Mouse (Mus musculus): ENCODE results near the gene Rgs3. TPM values are rescaled to one million over a fixed set of nuclear protein-coding genes. Genes with fewer than 3 reads are reported as not detected.

Gene Rgs3
- polyA plus RNA-seq, 1 experiment, result 6.4 TPM

- Histone ChIP-seq H3K4me1 (peaks cover 79% of the 10 kb centered on the region), H3K4me3 (replicated peaks) (peak overlapping the region; percentile 91), H3K27me3 (replicated peaks) (no peaks in the 10 kb centered on the region), H3K36me3 (replicated peaks; ENCODE audit: low read length) (peaks cover 18% of the 10 kb centered on the region), H3K9me3 (no peaks in the 10 kb centered on the region)
- TF ChIP-seq FLI1 (IDR thresholded peaks at IDR 0.05; ENCODE audit: low read length) (no peak), GATA1 (IDR thresholded peaks at IDR 0.05; ENCODE audit: borderline replicate concordance, low read length) (no peak)
Measured at GRCm38 (mm10) chr4:62518416-62519121, 41.1 kb upstream of the Rgs3 start.

- peak overlapping the region; percentile 91 for H3K4me3 ChIP-seq (replicated peaks)
- H3K36me3 ChIP-seq (replicated peaks; ENCODE audit: low read length), result peaks cover 15% of the 10 kb centered on the region
- no peaks in the 10 kb centered on the region for H3K9me3 ChIP-seq
- no peak for TF ChIP-seq FLI1 (IDR thresholded peaks at IDR 0.05; ENCODE audit: low read length)
- TF ChIP-seq GATA1 (IDR thresholded peaks at IDR 0.05; ENCODE audit: borderline replicate concordance, low read length), result no peak
- peaks cover 80% of the 10 kb centered on the region for H3K4me1 ChIP-seq
- no peaks in the 10 kb centered on the region for H3K27me3 ChIP-seq (replicated peaks)
Measured at GRCm38 (mm10) chr4:62519122-62519848, 40.4 kb upstream of the Rgs3 start.

GRCm38 (mm10) chr4:62519849-62520233 lies 39.8 kb upstream of the Rgs3 start, which contains the start of gene Alad:
TSS of gene Alad (minus strand) at chr4:62519918.
- Histone ChIP-seq H3K36me3 (replicated peaks; ENCODE audit: low read length) (peaks cover 15% of the 10 kb centered on the region), H3K4me1 (peaks cover 83% of the 10 kb centered on the region), H3K4me3 (replicated peaks) (peak within 1 kb of the TSS; percentile 91), H3K9me3 (no peaks in the 10 kb centered on the region), H3K27me3 (replicated peaks) (no peaks in the 10 kb centered on the region)
- TF ChIP-seq FLI1 (IDR thresholded peaks at IDR 0.05; ENCODE audit: low read length), result no peak
- TF ChIP-seq GATA1 (IDR thresholded peaks at IDR 0.05; ENCODE audit: borderline replicate concordance, low read length), result no peak

- Histone ChIP-seq H3K4me3 (replicated peaks) (no peak overlapping the region), H3K36me3 (replicated peaks; ENCODE audit: low read length) (peaks cover 15% of the 10 kb centered on the region), H3K4me1 (peaks cover 72% of the 10 kb centered on the region), H3K27me3 (replicated peaks) (no peaks in the 10 kb centered on the region), H3K9me3 (no peaks in the 10 kb centered on the region)
- TF ChIP-seq FLI1 (IDR thresholded peaks at IDR 0.05; ENCODE audit: low read length), result no peak
- no peak for TF ChIP-seq GATA1 (IDR thresholded peaks at IDR 0.05; ENCODE audit: borderline replicate concordance, low read length)
Measured at GRCm38 (mm10) chr4:62520892-62521400, 38.7 kb upstream of the Rgs3 start.

GRCm38 (mm10) chr4:62524651-62525488 lies 34.8 kb upstream of the Rgs3 start, which contains the start of the genes Pole3 and 4933430I17Rik:
TSS of gene Pole3 (minus strand) at chr4:62525068.
TSS of gene 4933430I17Rik (plus strand) at chr4:62525369.
- Histone ChIP-seq H3K4me1 (peaks cover 48% of the 10 kb centered on the region), H3K4me3 (replicated peaks) (peak within 1 kb of the TSS; percentile 96), H3K27me3 (replicated peaks) (peaks cover 3% of the 10 kb centered on the region), H3K9me3 (no peaks in the 10 kb centered on the region), H3K36me3 (replicated peaks; ENCODE audit: low read length) (peaks cover 15% of the 10 kb centered on the region)
- TF ChIP-seq FLI1 (IDR thresholded peaks at IDR 0.05; ENCODE audit: low read length) (no peak), GATA1 (IDR thresholded peaks at IDR 0.05; ENCODE audit: borderline replicate concordance, low read length) (no peak)

GRCm38 (mm10) chr4:62525489-62525811 lies 34.2 kb upstream of the Rgs3 start:
- peaks cover 5% of the 10 kb centered on the region for H3K27me3 ChIP-seq (replicated peaks)
- H3K36me3 ChIP-seq (replicated peaks; ENCODE audit: low read length), result peaks cover 15% of the 10 kb centered on the region
- peak overlapping the region; percentile 96 for H3K4me3 ChIP-seq (replicated peaks)
- H3K9me3 ChIP-seq, result no peaks in the 10 kb centered on the region
- TF ChIP-seq FLI1 (IDR thresholded peaks at IDR 0.05; ENCODE audit: low read length) (no peak), GATA1 (IDR thresholded peaks at IDR 0.05; ENCODE audit: borderline replicate concordance, low read length) (no peak)
- H3K4me1 ChIP-seq, result peaks cover 48% of the 10 kb centered on the region

GRCm38 (mm10) chr4:62526256-62526655 lies 33.4 kb upstream of the Rgs3 start:
- H3K4me1 ChIP-seq, result peaks cover 49% of the 10 kb centered on the region
- H3K27me3 ChIP-seq (replicated peaks), result peaks cover 9% of the 10 kb centered on the region
- TF ChIP-seq GATA1 (IDR thresholded peaks at IDR 0.05; ENCODE audit: borderline replicate concordance, low read length) (no peak), FLI1 (IDR thresholded peaks at IDR 0.05; ENCODE audit: low read length) (no peak)
- H3K9me3 ChIP-seq, result no peaks in the 10 kb centered on the region
- H3K36me3 ChIP-seq (replicated peaks; ENCODE audit: low read length), result peaks cover 15% of the 10 kb centered on the region
- no peak overlapping the region for H3K4me3 ChIP-seq (replicated peaks)

GRCm38 (mm10) chr4:62527655-62528054 lies 32.0 kb upstream of the Rgs3 start:
- Histone ChIP-seq H3K4me3 (replicated peaks) (peak overlapping the region; percentile 54), H3K27me3 (replicated peaks) (peaks cover 17% of the 10 kb centered on the region), H3K9me3 (no peaks in the 10 kb centered on the region), H3K4me1 (peaks cover 43% of the 10 kb centered on the region), H3K36me3 (replicated peaks; ENCODE audit: low read length) (peaks cover 9% of the 10 kb centered on the region)
- TF ChIP-seq FLI1 (IDR thresholded peaks at IDR 0.05; ENCODE audit: low read length) (no peak), GATA1 (IDR thresholded peaks at IDR 0.05; ENCODE audit: borderline replicate concordance, low read length) (no peak)

GRCm38 (mm10) chr4:62533729-62534128 lies 25.9 kb upstream of the Rgs3 start:
- Histone ChIP-seq H3K4me3 (replicated peaks) (no peak overlapping the region), H3K27me3 (replicated peaks) (peaks cover 27% of the 10 kb centered on the region), H3K36me3 (replicated peaks; ENCODE audit: low read length) (no peaks in the 10 kb centered on the region), H3K4me1 (peaks cover 14% of the 10 kb centered on the region), H3K9me3 (no peaks in the 10 kb centered on the region)
- TF ChIP-seq GATA1 (IDR thresholded peaks at IDR 0.05; ENCODE audit: borderline replicate concordance, low read length) (no peak), FLI1 (IDR thresholded peaks at IDR 0.05; ENCODE audit: low read length) (no peak)
